Mouse (Mus musculus): ENCODE measurements around the gene Mansc4.
A peak's percentile ranks its signal among the peaks of the same experiment; 100 is the strongest.

Mansc4 gene

GRCm38 (mm10) chr6:147086594-147087225, at the start of gene Mansc4:
Mansc4 (minus strand) TSS chr6:147087032.
- DNase-seq (ENCODE audit: low spot score): peak; percentile 40

GRCm38 (mm10) chr6:147127239-147127638, 40.4 kb upstream of the Mansc4 start:
- DNase-seq (ENCODE audit: low spot score): no peak

- no peak for DNase-seq (ENCODE audit: low spot score)
Measured at GRCm38 (mm10) chr6:147121320-147121719, 34.5 kb upstream of the Mansc4 start.

GRCm38 (mm10) chr6:147118190-147118589, 31.4 kb upstream of the Mansc4 start:
- DNase-seq (ENCODE audit: low spot score): no peak

GRCm38 (mm10) chr6:147117764-147118163, 30.9 kb upstream of the Mansc4 start:
- no peak for DNase-seq (ENCODE audit: low spot score)

- DNase-seq (ENCODE audit: low spot score): peak; percentile 91
Measured at GRCm38 (mm10) chr6:147116579-147116978, 29.7 kb upstream of the Mansc4 start.

DNA sequence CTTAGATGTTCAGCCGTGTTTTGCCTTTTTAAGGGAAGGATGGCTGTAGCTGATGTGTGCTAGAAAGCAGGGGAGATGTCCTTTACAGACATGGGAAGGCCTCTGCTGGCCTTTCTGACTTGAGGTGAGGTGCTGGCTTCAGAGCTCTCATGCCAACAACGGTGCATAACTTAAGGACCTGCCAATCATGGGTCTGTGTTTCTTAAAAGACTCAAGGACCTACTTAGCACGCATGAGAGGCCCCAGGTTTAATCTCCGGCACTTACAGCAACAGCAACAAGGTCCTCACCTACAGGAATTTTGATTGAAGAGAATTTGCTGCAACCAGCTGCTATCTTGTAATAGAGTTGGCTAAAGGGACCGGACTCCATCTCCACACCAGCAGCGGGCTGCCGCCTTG, 22.5 kb upstream of the Mansc4 start:
- no peak for DNase-seq (ENCODE audit: low spot score)

DNA sequence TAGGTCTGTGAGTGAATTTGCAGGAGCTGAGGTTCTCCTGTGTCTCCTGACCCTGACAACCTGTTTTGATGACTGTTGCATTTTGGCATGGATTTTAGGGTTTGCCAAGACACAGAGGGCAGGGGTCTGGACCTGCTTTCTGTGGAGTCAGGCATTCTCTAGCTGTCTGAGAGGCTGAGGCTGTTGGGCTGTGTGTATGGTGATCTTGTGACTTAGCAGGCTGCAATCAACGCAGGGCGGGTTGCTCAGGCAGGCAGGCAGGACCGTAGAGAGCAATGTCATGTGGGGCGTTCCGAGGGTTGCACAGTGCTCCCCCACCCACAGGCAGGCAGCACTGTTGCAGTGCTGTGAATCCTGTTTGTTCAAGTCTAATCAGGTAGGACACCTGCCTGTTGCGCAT, 19.9 kb upstream of the Mansc4 start:
- no peak for DNase-seq (ENCODE audit: low spot score)

DNA sequence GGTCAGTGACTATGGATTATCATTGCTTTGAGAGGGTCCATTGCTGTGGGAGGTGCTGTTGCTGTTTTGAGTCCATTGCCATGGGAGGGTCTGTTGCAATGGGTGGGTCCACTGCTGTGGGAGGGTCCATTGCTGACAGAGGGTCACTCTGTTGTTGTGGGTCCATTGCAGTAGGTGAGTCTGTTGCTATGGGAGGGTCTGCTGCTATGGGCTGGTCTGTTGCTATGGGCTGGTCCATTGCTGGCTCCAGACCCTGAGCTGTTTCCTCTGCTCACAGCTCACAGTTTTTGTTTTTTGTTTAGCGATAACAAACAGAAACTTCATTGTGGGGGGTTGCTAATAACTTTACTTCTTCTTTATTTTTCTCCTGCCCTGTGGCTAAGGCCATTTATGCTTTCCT, 18.7 kb upstream of the Mansc4 start:
- DNase-seq (ENCODE audit: low spot score): no peak

DNA sequence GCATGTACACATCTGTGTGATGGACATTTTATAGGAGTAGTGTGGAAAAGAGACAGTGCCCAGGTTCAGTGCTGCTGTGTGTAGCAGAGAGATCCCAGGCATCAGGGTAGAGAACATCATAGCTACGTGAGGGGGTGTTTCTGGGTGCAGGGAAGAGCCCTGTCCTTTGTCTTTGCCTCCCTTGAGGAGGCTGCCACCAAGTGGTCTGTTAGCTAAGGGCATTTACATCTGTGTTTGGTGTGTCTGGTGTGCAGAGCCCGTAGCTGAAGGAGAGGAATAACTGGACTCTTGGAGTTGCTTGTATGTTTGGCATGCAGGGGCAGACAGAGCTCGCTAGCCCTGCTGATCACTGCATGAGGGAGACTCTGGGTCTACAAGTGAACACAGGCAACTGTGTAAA, 15.5 kb upstream of the Mansc4 start:
- DNase-seq (ENCODE audit: low spot score): no peak

DNA sequence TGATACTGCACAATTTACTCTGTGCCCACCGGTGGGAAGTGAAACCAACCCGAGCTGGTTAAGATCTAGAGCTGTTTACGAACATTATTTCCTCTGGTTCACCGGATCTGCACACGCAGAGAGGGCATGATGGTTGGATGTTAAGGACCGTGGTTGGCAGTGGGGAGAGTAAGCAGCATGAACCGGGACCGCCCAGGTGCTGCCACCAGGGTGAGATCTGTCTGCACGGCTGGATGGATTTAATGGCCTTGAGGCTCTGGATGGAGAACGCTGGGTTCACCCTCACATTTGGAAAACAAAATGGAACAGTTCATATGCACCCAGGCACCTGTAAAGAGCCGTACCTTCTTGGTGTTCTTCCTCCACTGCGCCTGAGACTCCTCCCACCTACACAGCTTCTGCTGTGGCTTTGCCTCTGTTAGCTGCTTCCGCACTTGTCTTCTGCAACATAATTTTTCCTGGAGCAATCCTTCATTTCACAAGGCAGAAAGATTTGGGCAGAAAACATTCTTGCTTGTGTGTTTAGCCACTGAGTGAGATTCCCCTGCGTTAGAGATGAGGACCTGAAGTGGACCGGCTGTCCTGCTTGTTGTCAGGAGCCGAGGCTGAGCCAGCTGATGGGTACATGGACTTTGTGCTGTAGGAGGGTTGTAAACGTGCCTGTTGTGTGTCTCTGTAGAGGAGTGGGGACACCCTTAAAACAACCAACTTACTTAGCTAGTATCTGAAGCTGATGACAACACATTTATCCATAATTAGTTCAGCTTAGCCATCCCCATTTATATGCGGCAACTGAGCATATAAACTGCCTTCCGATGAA, 12.8 kb upstream of the Mansc4 start:
- no peak for DNase-seq (ENCODE audit: low spot score)

DNA sequence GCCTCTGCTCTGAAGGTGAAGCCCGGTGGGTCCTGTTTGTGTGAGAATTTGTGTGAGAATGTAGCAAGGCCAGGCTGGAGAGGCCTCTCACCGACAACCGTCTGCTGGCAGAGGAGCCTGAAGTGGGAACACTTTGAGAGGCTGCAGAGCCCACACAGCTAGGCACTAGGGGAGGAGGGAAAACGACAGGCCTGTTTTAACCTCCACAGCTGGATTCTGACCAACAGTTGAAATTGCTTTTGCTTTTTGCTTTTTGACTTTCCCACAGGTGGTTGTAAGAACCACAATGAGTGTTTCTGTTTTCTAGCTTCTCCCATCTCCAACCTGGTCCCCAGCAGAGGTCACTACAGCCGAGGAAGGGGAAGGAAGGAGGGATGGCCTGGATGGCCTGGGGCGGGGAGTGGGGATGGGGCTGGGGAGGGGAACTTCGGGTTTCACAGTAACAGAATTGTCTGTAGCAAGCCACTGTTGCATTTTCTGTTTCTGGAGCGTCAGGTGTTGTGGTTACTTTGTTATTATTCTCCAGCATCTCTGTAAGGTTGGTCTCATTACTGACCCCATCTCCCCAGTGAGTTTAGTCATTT, 10.6 kb upstream of the Mansc4 start:
- DNase-seq (ENCODE audit: low spot score): no peak

DNA sequence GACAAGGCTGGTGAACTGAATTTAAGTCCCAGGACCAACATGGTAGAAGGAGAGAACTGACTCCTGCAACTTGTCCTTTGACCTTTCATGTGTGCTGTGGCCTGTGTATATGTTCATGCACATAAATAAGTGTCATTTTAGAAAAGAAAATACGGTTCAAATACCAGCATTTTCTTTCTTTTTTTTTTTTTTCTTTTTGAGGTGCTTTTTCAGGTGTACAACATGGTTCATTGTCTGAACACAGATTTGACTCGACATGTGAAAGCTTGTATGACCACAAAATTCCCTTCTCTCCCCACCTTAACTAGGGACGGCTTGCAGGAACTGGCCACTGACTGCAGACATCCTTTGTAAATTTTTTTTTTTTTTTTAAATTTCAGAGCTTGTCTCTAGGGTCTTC, 10.1 kb upstream of the Mansc4 start:
- no peak for DNase-seq (ENCODE audit: low spot score)

DNA sequence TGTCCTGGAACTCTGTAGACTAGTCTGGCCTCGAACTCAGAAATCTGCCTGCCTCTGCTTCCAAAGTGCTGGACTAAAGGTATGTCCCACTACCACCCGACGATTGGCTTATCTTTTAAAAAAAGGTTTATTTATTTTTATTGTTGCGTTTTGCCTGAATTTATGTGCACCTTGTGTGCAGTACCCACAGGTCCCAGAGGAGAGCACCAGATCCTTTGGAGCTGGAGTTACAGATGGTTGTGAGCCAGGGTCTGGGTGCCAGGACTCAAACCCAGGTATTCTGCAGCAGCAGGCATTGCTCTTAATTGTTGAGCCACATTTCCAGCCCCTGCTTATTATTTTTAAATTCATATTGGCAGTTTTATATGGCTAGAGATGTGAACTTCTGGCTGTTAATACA, 9.3 kb upstream of the Mansc4 start:
- no peak for DNase-seq (ENCODE audit: low spot score)

DNA sequence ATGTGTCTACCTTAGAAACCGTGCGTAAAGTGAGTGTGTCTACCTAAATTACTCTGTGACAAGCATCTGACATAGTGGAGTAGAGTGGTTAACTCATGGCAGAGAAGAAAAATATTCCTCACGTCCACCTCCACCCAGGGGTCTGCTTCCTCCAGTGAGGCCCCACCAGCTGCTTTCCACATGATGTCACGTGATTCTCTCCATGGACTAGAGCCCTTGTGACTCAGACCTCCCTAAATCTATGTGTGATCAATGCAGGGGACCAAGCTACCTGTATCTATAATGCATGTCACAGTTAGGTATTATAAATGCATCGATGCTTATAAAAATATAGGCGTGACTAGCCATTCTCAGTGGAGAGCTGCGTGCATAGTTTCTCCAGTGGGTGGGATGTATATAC, 7.9 kb upstream of the Mansc4 start:
- DNase-seq (ENCODE audit: low spot score): no peak

- peak; percentile 51 for DNase-seq (ENCODE audit: low spot score)
Measured at GRCm38 (mm10) chr6:147092136-147092535, 5.3 kb upstream of the Mansc4 start.

DNA sequence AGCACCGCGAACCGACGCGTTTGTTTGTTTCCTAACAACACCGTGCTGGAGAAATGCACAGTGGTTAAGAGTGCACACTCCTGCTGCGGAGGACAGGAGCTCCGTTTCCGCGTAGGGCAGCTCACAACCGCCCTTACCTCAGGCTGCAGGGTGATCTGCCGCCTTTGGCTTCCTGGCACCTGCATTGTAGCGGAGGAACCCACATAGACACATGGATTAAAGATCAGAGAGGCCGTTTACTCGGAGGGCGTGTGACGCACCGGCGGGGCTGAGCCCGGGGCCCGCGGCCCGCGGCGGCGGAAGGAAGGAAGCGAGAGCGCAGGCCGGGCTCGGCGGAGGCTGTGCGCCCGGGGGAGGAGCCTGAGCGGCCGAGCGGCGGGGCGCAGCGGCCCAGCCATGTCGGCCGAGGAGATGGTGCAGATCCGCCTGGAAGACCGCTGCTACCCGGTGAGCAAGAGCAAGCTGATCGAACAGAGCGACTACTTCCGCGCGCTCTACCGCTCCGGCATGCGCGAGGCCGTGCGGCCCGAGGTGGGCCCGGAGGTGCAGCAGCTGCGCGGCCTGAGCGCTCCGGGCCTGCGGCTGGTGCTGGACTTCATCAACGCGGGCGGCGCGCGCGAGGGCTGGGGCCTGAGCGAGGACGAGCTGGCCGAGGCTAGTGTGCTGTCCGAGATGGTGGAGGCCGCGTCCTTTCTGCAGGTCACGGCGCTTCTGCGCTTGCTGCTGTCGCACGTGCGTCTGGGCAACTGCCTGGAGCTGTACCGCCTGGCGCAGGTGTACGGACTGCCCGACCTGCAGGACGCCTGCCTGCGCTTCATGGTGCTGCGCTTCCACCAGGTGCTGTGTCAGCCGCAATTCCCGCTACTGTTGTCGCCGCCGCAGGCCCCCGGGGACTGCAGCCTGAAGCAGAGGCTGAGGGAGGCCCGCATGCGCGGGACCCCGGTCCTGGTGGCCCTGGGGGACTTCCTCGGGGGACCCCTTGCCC, 4.6 kb upstream of the Mansc4 start, which contains the start of gene Klhl42:
Gene Klhl42, plus strand, starts transcription at position 244 of the 985 bp plus-strand sequence.
- peak; percentile 76 for DNase-seq (ENCODE audit: low spot score)

DNA sequence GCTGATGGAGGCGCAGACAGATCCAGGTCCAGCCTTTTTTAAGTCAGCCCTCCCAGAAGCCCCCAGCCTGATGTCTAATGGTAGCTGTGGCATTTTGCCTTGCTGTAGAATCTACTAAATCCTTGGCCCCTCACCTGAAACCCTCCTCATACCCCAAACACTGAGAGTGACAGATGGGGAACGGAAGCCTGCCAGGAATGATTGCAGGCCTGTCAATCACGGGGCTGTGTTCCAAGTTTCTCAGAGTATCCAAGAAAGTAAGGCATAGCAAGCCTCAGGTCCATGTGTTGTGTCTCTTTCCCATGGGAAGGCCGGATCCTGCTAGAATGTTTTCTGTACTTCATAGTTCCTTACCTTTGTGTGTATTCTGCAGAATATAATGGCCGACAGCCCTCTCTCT, 3.4 kb upstream of the Mansc4 start:
- no peak for DNase-seq (ENCODE audit: low spot score)

DNA sequence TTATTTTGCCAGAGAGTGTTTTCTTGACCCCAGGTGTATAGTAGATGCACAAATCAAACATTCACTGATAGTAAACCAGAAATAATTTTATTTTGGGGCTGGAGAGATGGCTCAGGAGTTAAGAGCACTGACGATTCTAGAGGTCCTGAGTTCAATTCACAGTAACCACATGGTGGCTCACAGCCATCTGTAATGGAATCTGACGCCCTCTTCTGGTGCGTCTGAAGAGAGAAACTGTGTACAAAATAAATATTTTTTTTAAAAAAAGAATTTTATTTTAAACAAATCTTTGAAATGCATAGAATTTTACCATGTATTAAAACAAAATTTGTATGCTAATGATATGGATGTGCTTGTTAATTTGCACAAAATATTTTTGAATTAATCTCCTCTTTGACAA, 1.7 kb upstream of the Mansc4 start:
- no peak for DNase-seq (ENCODE audit: low spot score)

DNA sequence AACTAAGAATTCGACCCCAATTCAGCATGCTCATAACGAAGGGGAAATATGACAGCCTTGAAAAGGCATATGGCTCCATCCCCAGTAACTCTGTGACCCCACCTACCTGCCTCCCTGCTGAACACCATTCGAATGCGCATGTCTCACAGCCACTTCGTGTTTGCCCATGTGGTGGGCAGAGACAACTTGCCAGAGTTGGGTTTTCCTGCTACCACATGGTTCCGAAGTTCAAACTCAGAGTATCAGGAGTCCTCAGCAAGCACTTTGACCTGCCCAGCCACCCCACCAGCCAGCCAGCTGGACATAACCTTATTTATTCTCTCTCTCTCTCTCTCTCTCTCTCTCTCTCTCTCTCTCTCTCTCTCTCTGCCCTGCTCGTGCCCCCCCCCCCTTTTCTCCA, 904 bp upstream of the Mansc4 start:
- DNase-seq (ENCODE audit: low spot score): no peak

- no peak for DNase-seq (ENCODE audit: low spot score)
Measured at GRCm38 (mm10) chr6:147085398-147086040, 1.3 kb downstream of the Mansc4 start.

GRCm38 (mm10) chr6:147079919-147080318, 6.9 kb downstream of the Mansc4 start:
- no peak for DNase-seq (ENCODE audit: low spot score)
